Mouse (Mus musculus): Measurements from ENCODE around the gene Mmrn2.

DNA sequence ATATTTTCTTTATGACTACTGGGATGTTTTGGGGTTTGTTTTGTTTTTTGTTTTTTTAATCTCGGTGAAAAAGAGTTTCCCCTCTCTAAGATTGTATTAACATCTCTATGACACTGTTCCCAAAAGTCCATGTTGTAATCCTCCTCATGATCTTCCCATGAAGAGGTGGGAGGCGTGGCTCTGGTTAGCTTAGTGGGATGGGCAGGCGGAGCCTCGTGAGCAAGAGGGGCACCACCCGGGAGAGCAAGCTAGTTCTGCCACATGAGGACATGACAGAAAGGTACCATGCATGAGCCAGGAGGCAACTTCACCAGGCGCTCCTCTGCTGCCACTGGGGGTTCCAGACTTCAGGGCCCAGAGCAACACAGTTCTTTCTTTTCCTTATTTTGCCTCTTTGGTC is 22.7 kb upstream of the Mmrn2 start:
- TF ChIP-seq GABPA (IDR thresholded peaks at IDR 0.05; ENCODE audit: low read depth, low read length): no peak
- TF ChIP-seq CTCF (IDR thresholded peaks at IDR 0.05 in 2 of 3, conservative IDR thresholded peaks at IDR 0.05 in 1 of 3; ENCODE audit: control insufficient read depth in 1 of 3, insufficient read depth in 1 of 3, low read depth in 2 of 3, low read length in 3 of 3, poor library complexity in 1 of 3, severe bottlenecking in 1 of 3): no peak
- no peak for TF ChIP-seq SIN3A (IDR thresholded peaks at IDR 0.05; ENCODE audit: low read length)
- no peak for TF ChIP-seq ZNF384 (IDR thresholded peaks at IDR 0.05; ENCODE audit: low read depth, low read length)
- no peak for TF ChIP-seq POLR2A (IDR thresholded peaks at IDR 0.05; ENCODE audit: control insufficient read depth in 1 of 2, insufficient read depth in 1 of 2, low read depth in 1 of 2, low read length in 2 of 2, poor library complexity in 1 of 2)
- no peak for TF ChIP-seq KAT2A (conservative IDR thresholded peaks at IDR 0.05; ENCODE audit: low read depth, low read length)
- no peak for TF ChIP-seq E2F4 (IDR thresholded peaks at IDR 0.05; ENCODE audit: borderline replicate concordance, low read depth, low read length)
- TF ChIP-seq HCFC1 (IDR thresholded peaks at IDR 0.05; ENCODE audit: low read depth, low read length): no peak
- no peak for TF ChIP-seq MEF2A (IDR thresholded peaks at IDR 0.05; ENCODE audit: extremely low read depth, insufficient replicate concordance, low read depth, low read length, poor library complexity, severe bottlenecking)
- TF ChIP-seq USF1 (IDR thresholded peaks at IDR 0.05; ENCODE audit: low read depth, low read length): no peak
- no peak for TF ChIP-seq TCF12 (IDR thresholded peaks at IDR 0.05; ENCODE audit: low read depth, low read length)
